Mouse (Mus musculus): ENCODE measurements around the gene Kcnc4.

Gene Kcnc4

DNA sequence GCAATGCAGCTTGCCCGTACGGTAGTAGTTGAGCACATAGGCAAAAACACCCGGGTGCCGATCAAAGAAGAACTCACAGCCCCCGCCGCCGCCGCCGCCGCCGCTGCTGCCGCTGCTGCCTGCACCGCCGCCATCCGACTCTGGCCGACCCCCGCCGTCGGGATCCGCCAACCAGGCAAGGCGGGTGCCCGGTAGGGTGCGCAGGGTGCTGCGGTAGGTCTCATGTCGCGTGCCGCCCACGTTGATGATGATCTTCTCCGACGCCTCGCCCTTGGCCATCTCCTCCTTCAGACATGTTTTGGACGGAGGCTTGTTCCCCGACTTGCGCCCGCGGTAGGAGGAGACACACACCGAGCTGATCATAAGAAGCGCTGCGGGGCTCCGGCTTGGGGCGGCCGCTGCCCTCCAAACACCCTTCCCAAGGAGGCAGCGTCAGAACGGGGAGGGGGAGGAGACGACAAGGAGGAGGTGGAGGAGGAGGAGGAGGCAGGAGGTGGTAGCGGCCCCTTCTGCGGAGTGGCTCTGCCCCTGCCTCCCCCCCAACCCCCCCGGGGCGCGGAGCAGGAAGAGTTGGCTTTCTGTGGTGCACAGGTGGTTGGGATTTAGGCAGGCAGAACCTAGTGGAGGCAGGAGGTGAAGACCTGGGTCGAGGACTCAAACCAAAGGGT, 690 bp downstream of the Kcnc4 start:
- DNase-seq (ENCODE audit: low spot score in 2 of 2) = peak in 1 of 2 experiments; percentile 58

- no peak for DNase-seq (ENCODE audit: low spot score in 2 of 2)
Observed at GRCm38 (mm10) chr3:107458104-107458503, 1.2 kb downstream of the Kcnc4 start.

DNA sequence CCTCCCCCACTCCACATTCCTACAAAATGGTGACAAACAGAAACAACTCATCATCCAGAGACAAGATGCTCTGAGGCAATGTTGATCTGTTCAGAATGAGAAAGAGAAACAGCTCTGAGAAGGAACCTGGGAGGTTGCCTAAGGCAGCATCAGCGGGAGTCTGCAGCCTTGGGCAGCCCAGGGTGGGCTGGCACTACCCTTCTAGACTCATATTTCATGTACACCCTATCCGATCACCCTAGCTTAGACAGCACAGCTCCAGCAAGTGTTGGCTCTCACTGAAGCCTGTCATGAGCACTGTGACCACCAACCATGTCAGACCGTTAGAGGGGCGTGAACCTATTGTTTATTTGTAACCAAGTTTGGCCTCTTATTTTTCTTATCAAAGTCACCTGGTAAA, 5.1 kb downstream of the Kcnc4 start:
- DNase-seq (ENCODE audit: low spot score in 2 of 2) = no peak

GRCm38 (mm10) chr3:107446822-107447221, 12.5 kb downstream of the Kcnc4 start:
- peak in 1 of 2 experiments; percentile 33 for DNase-seq (ENCODE audit: low spot score in 2 of 2)

- DNase-seq (ENCODE audit: low spot score in 2 of 2) = peak in 1 of 2 experiments; percentile 38
Observed at GRCm38 (mm10) chr3:107443866-107444265, 15.5 kb downstream of the Kcnc4 start.

DNA sequence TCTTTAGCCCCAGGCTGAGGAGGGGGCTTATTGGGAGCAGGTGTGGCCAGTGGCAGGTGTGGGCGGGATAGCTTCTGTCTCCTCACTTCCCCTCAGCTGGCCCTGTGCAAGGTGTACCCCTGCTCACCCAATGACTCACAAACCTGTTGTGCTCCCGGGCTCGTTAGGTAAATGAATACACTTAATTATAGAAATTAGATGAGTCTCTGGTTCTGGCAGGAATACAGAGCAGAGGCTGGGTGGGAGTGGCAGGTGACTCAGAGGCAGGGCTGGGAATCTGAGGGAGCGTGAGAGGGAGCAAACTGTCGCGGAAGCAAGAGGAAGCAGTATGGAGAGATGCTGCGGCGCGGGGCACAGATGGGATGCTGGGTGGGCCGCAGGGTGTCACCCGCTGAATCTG, 17.2 kb downstream of the Kcnc4 start:
- peak; percentile 83 to 84 for DNase-seq (ENCODE audit: low spot score in 2 of 2)

DNA sequence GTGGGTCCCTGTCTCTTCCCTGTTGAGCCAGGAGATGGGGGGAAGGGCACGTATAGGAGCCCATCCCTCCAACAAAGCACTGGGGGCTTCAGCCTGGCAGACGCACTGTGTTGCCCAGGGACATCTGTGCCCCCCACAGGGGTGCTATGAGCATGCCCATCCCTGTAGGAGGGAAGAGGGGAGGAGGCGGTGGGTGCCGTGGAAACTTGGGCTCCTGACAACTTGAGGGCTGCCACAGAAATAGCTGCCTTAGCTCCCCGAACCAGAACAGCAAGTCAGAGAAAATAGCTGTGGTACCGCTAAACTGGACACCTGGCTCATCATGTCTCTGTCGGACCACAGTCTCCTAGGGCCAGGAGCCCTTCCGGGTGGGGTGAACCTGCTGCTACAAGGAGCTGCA, 18.0 kb downstream of the Kcnc4 start:
- peak in 1 of 2 experiments; percentile 37 for DNase-seq (ENCODE audit: low spot score in 2 of 2)

DNA sequence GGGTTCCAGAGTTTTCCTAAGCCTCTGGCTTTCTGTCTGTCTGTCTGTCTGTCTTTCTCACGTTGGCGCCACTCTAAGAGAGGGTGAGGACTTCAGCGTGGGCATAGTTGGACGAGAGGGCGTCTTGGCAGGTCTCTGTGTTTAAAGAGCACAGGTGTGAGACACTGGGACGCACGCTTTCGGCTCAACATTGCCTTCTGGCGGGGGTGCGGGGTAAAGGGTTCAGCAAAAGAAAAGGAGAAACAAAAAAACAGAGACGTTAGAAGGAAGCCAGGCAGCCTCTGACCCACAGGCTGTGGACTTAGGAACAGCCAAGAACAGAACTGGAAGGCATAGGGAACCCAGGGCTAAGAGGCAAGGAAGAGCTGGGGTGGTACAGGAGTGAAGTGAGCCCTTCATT, 20.1 kb downstream of the Kcnc4 start:
- DNase-seq (ENCODE audit: low spot score in 2 of 2) = no peak

DNA sequence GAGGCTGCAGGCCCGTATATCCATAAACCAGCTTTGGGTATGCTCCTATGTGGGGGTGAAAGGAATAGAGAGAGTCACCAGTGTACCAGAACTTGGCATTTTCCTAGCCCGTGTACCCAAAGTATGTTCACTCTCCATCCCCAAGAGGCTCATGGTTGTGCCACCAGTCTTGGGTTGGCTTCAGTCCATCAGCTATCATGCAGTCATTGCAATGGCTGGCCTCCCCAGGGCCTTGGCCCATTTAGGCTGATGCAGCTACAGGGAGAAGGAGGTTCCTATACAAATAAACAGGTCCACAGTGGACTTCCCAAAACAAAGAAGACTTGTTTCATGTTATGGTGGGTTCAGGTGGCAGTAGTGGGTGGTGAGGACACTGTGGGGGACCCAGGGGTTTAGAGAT, 21.7 kb downstream of the Kcnc4 start:
- DNase-seq (ENCODE audit: low spot score in 2 of 2) = no peak

- no peak for DNase-seq (ENCODE audit: low spot score in 2 of 2)
Observed at GRCm38 (mm10) chr3:107436434-107436833, 22.9 kb downstream of the Kcnc4 start.

DNA sequence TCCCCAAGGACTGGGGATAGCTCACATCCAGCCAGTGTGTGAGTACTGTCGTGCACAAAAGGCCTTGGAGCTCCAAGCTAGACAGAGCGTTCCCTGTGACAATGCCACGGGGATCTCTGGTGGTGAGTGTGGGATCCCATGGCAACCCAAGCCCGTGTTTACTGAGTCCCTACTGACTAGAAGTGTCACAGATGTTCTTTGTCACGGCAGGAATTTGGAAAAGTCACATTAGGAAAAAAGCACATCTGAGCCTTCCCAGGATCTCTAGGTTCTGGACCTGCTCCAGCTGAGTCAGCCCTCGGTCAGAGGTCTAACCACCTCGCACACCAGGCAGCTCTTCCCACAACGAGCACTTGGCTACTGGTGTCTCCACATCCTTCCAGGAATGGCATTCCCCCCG, 25.7 kb downstream of the Kcnc4 start:
- DNase-seq (ENCODE audit: low spot score in 2 of 2) = no peak

DNA sequence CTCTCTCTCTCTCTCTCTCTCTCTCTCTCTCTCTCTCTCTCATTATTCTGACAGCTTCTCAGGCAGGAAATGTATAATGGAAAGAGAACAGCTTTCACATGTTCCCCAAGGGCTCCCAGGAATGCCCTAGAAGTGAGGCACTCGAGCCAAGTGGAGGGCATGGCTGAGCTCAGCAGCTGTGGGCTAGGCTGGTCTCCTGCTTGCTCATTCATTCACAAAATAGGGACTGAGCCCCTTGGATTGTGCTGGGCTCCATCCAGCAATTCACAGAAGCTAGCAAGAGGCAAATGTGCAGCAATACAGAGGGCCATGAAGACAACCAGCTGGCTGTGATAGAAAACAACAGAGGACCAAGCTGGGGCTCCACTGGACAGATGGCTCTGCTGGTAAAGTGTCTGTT, 28.1 kb downstream of the Kcnc4 start:
- no peak for DNase-seq (ENCODE audit: low spot score in 2 of 2)

GRCm38 (mm10) chr3:107424258-107425041, 34.9 kb downstream of the Kcnc4 start:
- peak; percentile 62 to 70 for DNase-seq (ENCODE audit: low spot score in 2 of 2)

GRCm38 (mm10) chr3:107420156-107420555, 39.2 kb downstream of the Kcnc4 start:
- no peak for DNase-seq (ENCODE audit: low spot score in 2 of 2)

DNA sequence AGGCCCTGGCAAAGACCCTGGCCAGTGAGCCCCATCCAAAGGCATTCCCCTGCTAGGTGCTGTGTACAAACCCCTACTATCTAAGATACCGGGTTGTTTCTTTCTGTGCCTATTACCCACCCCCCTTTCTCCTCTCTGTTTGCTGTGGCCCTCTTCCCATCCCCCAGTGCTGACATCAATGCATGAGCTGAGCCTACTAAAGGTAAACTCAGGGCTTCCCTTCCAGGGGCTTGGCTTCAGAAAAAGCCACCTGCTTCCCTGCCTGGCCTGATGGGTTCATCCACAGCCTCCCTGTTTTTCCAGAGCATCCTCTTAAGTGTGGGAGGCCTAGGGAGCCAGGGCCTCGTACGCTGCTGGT, 42.1 kb downstream of the Kcnc4 start:
- DNase-seq (ENCODE audit: low spot score in 2 of 2) = no peak

DNA sequence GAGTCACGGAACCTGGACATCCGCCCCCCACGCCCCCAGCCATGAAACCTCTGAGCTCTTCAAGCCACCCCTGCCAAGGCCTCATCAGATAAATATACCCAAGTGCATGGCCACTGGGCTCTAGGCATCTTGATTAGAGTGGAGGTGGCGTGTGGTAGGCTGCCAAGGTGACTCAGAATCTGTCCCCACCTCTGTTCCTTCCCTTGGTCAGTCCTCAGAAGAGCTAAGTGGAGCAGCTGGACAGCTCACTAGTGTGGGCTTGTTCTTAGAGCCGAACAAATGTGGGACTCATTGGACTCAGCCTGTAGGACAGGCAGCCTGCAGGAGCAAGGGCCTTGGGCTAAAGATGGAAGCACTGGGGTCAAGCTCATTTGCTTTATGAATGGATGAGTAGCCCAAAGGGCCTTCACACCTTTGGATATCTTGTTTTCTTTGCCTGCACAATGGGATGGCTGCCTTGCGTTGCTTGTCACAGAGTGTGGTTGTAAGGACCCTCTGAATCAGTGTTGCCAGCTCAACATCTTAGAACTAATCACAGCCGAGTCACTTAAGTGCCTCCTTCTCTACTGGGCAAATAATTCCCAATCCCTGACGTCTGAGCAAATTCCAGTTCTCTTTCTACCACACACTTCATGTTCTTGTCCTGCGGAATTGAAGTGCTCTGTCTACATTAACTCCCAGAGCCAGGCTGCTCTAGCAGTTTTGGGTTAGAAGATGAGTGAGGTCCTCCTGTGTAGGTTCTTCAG, 42.6 kb downstream of the Kcnc4 start:
- DNase-seq (ENCODE audit: low spot score in 2 of 2) = no peak

DNA sequence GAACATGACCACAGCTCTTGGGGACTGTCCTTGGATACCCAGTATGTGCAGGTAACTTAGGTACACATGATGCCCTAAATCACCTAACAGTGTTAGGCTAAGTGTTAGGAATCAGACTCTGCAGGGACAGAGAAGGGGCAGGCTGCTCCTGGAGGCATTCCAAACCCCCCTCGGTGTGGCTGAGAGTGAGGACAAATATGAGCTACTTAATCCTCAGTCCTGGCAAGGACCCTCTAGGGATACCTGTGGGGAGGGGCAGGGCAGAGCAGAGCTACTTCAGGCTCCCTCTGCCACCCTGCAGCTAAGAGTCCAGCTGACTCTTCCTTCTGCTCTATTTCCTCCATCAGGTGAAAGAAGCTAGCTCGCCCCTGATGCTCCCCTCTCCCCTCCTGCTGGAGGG, 46.3 kb downstream of the Kcnc4 start:
- DNase-seq (ENCODE audit: low spot score in 2 of 2) = no peak

DNA sequence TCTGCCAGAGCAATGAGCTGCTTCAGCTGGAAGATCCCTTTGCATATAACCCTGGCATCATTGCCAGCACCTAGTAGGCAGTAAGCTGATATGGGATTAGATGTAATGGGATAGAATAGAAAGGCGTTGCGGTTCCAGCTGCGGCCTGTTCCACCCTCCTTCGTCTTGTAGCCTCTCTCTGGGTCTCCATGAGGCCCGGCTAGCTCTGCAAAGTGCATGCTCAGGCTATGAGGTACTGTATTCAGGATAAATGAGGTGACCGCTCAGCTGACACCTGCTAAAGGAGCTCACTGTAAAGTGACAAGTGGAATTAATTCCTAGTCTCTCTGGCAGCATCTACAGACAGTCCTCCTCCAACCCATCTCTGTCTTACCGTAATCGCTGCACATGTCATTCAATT, 46.8 kb downstream of the Kcnc4 start:
- no peak for DNase-seq (ENCODE audit: low spot score in 2 of 2)

DNA sequence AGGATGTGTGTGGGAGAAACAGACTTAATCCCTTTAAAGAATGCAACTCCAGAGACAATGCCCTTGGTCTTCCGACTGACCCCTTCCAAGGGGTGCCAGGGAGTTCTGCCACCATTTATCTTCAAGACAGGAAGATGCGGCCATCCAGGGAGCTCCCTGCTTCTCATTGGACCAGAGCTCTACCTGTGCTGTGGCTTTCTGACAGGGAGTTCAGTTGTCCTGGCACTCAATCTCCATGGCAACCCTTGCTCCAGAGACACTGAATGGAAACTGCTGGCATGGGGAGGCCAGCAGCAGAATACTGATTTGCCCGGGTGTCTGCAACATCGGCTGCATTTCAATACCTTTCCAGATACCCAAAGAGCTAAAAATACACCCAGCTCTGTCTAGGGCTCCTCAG, 47.7 kb downstream of the Kcnc4 start:
- DNase-seq (ENCODE audit: low spot score in 2 of 2) = peak in 1 of 2 experiments; percentile 44

- DNase-seq (ENCODE audit: low spot score in 2 of 2) = no peak
Observed at GRCm38 (mm10) chr3:107401401-107401800, 58.0 kb downstream of the Kcnc4 start.

GRCm38 (mm10) chr3:107399991-107400640, 59.2 kb downstream of the Kcnc4 start:
- no peak for DNase-seq (ENCODE audit: low spot score in 2 of 2)

DNA sequence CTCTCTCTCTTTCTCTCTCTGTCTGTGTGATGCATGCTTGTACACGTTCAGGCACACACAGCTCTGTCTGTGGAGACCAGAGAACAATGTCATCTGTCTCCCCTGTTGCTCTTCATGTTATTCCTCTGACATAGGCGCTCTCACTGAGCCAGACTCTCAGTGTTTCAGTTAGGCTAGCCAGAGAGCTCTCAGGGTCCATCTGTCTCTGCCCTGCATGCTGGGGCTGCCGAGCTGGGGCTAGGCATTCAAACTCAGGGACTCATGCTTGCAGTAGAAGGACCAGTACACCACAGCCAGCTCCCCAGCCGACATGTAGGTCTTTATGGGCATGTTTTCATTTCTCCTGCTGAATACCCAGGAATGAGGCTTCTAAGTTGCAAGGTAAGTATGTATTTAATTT, 68.2 kb downstream of the Kcnc4 start:
- no peak for DNase-seq (ENCODE audit: low spot score in 2 of 2)

Data from right cerebral cortex, adult 2 months (tissue).